Comparison of ENCODE assay signal across 7 mouse cellular contexts in genomic region chr19:14890241-14891089, GRCm38 (mm10).
DNase-seq lines count a peak whose midpoint lies in the region; ATAC-seq and TF ChIP-seq lines count a peak whose summit lies in the region.

No protein-coding gene starts in this region.

- no peaks in the 10 kb centered on the region for H3K9me3 ChIP-seq in forebrain, embryonic 13.5 days (replicated peaks)
- no peaks in the 10 kb centered on the region for H3K9me3 ChIP-seq in intestine, postnatal 0 days (ENCODE audit: control insufficient read depth)
- H3K9me3 ChIP-seq in neural tube, embryonic 13.5 days: no peaks in the 10 kb centered on the region

- under 1% methylated on average over 21 of the region's 21 CpGs for WGBS in forebrain, embryonic 13.5 days
- WGBS in intestine, postnatal 0 days: 20% methylated on average over 21 of the region's 21 CpGs
- under 1% methylated on average over 21 of the region's 21 CpGs for WGBS in neural tube, embryonic 13.5 days

- no peak for TF ChIP-seq POLR2A in brain, embryonic 14.5 days (IDR thresholded peaks at IDR 0.05; ENCODE audit: borderline replicate concordance, extremely low read depth, insufficient read depth, insufficient read length, poor library complexity, severe bottlenecking)

- CTCF ChIA-PET in Patski (lab: Charles Lee): no interaction called here

- peaks cover 71% of the 10 kb centered on the region for H3K27me3 ChIP-seq in Patski
- peaks cover 21% of the 10 kb centered on the region for H3K27me3 ChIP-seq in forebrain, embryonic 13.5 days
- H3K27me3 ChIP-seq in intestine, postnatal 0 days (replicated peaks; ENCODE audit: control insufficient read depth, insufficient read depth, low read length): peaks cover 15% of the 10 kb centered on the region; the same call in 1 of the 2 replicates
- peaks cover 41% of the 10 kb centered on the region for H3K27me3 ChIP-seq in neural tube, embryonic 13.5 days

- peak overlapping the region; percentile 55 for H3K4me2 ChIP-seq in forebrain, embryonic 13.5 days
- peak overlapping the region; percentile 61 for H3K4me2 ChIP-seq in intestine, postnatal 0 days (replicated peaks; ENCODE audit: low read depth)
- peak overlapping the region; percentile 45 for H3K4me2 ChIP-seq in neural tube, embryonic 13.5 days

- TF ChIP-seq CTCF in Patski (IDR thresholded peaks at IDR 0.05): no peak
- no peak for TF ChIP-seq CTCF in brain, embryonic 14.5 days (IDR thresholded peaks at IDR 0.05; ENCODE audit: borderline replicate concordance, extremely low read depth, insufficient read depth, insufficient read length)
- TF ChIP-seq CTCF in intestine, postnatal 0 days (IDR thresholded peaks at IDR 0.05; ENCODE audit: low read depth): no peak

- peak overlapping the region; percentile 29 for H3K4me3 ChIP-seq in forebrain, embryonic 13.5 days
- H3K4me3 ChIP-seq in intestine, postnatal 0 days (ENCODE audit: low read depth, low read length): peak overlapping the region; percentile 14
- peak overlapping the region; percentile 17; the same call in 1 of the 2 replicates for H3K4me3 ChIP-seq in neural tube, embryonic 13.5 days

- peak; percentile 91 for ATAC-seq in Patski
- ATAC-seq in forebrain, embryonic 13.5 days: peak; percentile 85
- ATAC-seq in intestine, postnatal 0 days: no peak
- peak; percentile 93 for ATAC-seq in neural tube, embryonic 13.5 days (ENCODE audit: low read depth)

- DNase-seq in Patski (ENCODE audit: low read depth, low spot score): peak; percentile 75
- peak; percentile 98 for DNase-seq in brain, embryonic 14.5 days (ENCODE audit: low read depth)
- DNase-seq in left cerebral cortex, postnatal 36 days (ENCODE audit: low spot score in 2 of 2): peak; percentile 22 to 38
- DNase-seq in thymus, postnatal 14 days: no peak

- no peaks in the 10 kb centered on the region for H3K36me3 ChIP-seq in forebrain, embryonic 13.5 days (ENCODE audit: poor library complexity, severe bottlenecking)
- H3K36me3 ChIP-seq in intestine, postnatal 0 days (ENCODE audit: control insufficient read depth, insufficient read depth): no peaks in the 10 kb centered on the region
- no peaks in the 10 kb centered on the region for H3K36me3 ChIP-seq in neural tube, embryonic 13.5 days

- peak overlapping the region; percentile 27; the same call in 1 of the 2 replicates for H3K9ac ChIP-seq in forebrain, embryonic 13.5 days
- H3K9ac ChIP-seq in intestine, postnatal 0 days (ENCODE audit: low read depth, low read length): no peak overlapping the region
- H3K9ac ChIP-seq in neural tube, embryonic 13.5 days: peak overlapping the region; percentile 6

- H3K4me1 ChIP-seq in forebrain, embryonic 13.5 days: peaks cover 46% of the 10 kb centered on the region
- H3K4me1 ChIP-seq in intestine, postnatal 0 days (replicated peaks; ENCODE audit: control insufficient read depth, insufficient read depth, low read length): no peaks in the 10 kb centered on the region
- peaks cover 51% of the 10 kb centered on the region for H3K4me1 ChIP-seq in neural tube, embryonic 13.5 days (replicated peaks)

- POLR2A ChIA-PET in Patski (lab: Charles Lee): no interaction called here

- in situ Hi-C loops in Patski (cut with MboI; ENCODE audit: low pct_unique_long_range_greater_than_20kb): no loop called here

- peak overlapping the region; percentile 60 for H3K27ac ChIP-seq in forebrain, embryonic 13.5 days
- no peak overlapping the region for H3K27ac ChIP-seq in intestine, postnatal 0 days (ENCODE audit: low read depth, low read length)
- H3K27ac ChIP-seq in neural tube, embryonic 13.5 days (replicated peaks): peak overlapping the region; percentile 90

- intact Hi-C loops in left cerebral cortex, postnatal 36 days (cut with DNase I): loop anchor here (10.0 kb wide), 2 partner anchors 134 to 296 kb away; partner anchors contain the start of gene Tle4
